Mouse (Mus musculus) embryo, embryonic 9.5 days (tissue): ENCODE measurements around the gene Fgfr2.

Source experiments
- DNase-seq: peaks from one replicate; pipeline ENCODE4 v3.0.0-alpha.2; 2017; ENCODE audit errors: extremely low spot score

Gene Fgfr2

DNA sequence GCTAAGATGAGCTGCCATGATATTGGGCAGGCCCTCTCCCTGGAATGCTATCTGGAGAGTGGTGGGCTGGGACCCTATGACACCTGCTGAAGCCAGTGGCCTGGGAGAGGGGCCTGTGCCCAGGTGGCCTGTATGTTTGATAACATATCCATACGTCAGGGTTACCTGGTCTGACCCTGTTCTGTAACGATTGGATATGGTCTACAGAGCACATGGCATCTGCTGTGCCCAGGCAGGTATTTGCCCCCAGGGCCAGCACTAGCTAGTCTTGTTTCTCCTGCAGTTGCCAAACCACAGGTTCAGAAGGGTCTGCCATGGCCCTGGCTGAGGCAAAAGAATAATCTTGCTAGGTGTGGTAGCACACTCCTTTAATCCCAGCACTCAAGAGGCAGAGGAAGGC, 429.6 kb downstream of the Fgfr2 start:
- no peak for DNase-seq

DNA sequence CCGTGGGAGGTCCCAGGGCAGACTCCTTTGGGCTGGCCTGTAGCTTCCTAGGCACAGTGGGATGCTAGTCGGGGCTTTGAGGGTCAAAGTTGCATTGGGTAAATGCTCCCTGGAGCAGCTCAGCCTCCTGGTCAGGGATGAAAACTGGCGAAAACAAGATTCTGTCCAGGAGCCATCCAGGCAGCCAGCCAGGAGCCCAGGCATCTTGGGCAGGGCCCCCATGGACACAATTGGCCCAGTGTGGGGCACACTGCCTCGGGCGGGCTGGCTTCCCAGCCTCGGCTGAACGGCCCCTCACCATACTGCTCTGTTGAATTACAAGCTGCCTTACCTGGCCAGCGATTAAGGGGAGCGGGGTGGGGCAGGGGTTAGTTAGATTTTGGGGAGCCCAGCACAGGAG, 430.4 kb downstream of the Fgfr2 start:
- DNase-seq = no peak

DNA sequence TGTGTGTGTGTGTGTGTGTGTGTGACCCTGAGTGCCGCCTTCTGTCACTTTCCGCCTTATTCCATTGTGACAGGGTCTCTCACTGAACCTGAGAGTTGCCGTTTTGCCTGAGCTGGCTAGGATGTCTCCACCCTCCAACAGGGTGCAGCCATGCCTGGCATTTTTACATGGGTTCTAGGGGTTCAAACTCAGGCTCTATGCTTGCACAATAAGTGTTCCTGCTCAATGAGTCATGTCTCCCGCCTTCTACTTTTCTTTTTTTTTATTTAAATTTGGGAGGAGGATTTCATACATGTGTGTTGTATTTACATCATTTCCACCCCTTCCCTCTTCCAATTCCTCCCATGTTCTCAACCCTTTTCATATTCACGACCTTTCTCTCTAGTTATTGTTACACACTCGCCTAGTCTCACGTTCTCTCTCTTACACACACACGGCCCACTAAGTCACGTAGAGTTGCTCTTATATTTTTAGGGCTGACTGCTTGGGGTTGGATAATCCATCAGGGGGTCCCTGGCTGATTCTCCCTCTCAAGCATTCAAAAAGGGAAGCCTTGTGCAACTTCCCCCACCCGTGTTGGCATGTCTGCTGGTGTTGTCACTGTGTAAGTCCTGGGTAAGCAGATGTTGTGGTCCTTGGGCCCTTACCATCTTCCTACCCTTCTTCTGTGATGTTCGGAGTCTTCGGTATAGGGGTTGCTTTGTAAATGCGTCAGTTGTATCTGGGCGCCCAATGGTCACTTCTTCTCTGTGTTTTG, 432.3 kb downstream of the Fgfr2 start:
- DNase-seq = no peak

DNA sequence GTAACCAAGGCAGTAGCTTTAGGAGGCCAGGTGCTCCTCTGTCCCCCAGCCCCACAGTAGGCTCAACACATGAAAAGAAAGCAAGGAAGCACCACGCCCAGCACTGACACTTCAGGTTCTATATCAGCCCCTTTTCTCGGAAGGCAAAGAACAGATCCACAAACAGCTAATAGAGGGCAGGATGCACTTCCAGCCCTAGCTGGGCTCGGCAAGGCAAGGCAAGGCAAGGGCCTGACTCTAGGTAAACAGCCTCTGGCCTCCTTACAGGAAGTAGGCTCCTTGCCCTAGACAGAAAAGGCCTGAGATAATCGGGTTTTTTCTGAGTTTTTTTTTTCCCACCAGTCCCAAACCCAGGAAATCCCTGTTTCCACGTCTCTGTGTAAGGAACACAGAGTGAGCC, 433.4 kb downstream of the Fgfr2 start:
- DNase-seq = no peak

DNA sequence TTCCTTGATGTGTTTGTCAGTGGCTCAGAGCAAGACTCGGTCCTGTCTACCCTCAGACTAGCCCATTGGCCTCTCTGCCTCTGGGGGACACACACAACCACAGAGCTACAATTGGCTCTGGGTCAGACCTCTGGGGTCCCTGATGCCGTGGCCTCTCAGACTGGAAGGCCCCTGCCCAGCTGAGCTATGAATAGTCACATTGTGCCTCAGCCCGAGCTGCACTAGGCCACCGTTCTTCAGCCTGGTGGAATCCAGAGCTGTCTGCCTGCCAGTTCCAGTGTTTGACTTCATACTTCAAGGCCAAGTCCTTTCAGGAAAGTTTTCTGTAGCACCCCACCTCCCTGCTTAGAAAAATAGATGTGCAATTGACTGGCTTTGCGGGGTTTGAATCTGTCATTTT, 434.4 kb downstream of the Fgfr2 start:
- DNase-seq = no peak

DNA sequence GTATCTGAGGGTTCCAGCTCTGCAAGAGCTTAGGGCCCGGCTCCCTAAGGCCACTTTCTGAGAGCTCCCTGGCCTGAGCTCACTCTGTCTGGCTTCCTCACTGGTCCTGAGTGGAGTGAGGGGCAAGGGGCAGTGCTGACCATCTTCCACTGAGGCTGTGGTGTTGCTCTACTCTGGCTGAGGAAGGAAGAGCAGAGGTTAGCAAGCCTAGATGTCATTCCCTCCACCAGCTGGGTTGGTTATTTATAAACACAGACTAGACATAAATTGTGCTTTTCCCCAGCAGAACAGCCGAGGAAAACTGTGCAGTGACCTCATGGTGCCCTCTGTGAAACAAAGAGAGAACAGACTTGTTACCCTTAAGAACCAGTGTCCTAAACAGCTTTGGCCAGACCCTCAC, 435.3 kb downstream of the Fgfr2 start:
- DNase-seq = no peak

DNA sequence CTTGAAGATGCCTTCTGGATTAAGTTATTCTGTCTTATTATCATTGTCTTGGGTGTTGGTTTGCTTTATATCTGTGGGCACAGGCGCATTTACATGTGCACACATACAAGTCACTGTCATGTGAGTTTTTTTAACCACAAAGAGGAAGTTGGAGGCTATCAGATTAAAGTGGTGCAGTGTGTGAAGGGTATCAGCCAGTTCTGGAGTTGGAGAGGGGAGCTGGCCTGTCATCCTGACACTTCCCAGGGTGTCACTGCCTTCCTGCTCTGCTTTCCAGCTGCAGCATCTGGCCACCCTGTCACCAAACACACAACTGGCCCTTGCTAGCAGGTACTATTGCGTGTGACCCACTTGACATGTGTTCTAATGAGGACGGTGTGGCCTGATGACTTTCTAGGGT, 436.6 kb downstream of the Fgfr2 start:
- DNase-seq = no peak

DNA sequence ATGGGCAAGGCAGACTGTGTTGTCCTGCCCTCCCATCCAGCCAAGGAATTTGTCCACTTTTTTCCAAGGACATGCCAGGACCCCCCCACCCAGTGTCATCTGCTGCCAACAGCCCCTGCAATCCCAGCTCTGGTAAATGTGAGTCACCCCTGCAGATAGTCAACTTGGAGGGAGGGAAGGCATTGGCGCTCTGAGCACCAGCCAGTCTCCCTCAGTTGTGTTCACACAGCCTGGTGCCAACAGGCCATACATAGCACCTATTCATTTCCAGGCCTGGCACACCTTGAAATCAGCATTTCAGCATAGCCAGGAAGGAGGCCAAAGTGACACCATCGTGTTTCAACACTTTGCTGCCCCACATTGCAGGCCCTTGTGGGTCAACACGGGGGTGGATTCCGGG, 439.2 kb downstream of the Fgfr2 start:
- no peak for DNase-seq

DNA sequence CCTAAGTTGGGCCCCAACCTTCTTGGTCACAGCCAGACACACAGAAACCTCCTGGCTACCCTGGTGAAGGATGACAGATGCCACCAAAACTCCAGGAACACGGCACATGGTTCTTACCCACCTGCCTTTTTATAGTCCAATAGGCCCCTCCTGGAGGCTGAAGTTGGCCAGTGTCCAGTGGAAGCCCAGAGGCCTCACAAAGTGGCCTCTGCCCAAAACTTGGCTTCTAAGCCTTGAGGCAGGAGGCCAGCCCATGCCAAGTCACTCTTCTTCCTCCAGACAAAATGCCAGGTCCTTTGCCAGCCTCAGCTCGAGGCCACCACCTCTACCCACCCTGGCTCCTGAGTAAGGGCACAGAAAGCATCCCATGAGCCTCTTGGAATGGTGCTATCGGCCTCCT, 440.2 kb downstream of the Fgfr2 start:
- no peak for DNase-seq

DNA sequence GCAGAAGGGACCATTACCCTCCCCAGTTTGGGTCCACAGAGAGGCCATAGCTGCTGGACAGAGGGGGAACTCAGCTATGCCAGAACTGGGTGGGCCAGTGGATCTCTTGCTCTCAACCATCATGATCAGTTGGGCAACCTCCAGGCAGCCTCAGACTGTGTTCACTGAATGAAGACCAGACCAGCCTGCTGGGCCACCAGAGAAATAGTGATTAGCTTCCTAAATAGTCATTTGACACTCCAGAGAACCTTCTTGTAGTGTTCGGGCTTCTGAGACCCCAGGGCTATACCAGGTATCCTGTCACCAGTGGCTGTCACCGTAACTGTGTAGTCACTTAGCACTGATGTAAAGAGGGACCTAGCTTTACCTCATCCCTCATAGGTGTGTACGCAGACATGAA, 440.8 kb downstream of the Fgfr2 start:
- DNase-seq = no peak

DNA sequence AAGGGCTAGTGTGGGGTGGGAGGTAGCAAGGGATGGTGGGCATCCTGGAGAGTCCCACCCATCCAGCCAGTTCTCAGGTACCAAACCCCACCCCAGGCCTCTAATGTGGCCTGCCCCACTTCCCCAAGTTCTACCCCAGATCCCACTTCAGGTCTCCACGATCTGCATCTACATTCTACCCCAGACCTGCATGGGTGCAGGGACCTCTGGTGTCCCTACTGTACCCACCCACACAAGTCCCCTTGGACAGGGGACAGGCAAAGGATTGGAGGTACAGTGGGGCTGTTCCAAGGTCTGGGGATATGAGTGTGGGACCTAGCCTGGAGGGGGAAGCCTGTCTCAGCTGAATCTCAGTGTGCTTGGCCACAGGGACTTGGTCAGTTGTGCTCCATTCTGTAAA, 441.3 kb downstream of the Fgfr2 start:
- no peak for DNase-seq

DNA sequence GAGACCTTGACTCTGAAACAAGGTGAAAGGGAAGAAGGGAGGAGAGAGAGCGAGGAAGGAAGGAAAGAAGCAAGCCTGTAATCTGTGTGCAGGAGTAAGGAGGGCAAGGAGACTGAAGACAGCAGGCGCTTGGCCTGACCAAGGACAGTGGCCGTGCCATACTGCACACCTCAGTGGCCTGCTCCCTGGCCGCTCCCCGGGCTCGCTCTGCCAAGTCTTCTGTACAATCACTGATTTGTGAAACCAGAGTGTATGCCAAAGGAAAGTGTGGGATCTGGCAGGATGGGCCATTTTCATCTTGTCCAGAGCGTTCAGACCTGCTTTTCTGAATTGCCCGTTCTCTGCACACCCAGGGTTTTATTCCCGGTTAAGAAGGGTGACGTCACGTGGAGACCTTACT, 441.9 kb downstream of the Fgfr2 start:
- DNase-seq = no peak

DNA sequence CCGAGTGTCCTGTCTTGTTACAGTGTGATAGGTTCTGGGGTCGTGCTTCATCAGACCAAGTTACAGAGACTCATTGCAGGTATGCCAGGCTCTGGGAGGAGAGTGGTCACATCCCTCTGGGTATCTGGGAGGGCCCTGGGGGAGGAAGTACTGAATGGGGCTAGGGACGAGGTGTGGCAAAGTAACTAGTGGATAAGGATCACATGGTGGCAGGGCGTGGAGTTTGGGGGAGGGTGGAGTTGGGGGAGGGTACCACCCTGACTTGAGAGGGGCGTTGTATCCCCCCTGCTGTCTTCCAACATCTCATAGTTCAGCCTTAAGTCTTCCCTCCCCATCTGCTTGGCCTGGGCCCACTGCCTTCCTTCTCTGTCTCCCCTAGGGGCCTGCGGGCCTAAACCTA, 443.6 kb downstream of the Fgfr2 start:
- no peak for DNase-seq

DNA sequence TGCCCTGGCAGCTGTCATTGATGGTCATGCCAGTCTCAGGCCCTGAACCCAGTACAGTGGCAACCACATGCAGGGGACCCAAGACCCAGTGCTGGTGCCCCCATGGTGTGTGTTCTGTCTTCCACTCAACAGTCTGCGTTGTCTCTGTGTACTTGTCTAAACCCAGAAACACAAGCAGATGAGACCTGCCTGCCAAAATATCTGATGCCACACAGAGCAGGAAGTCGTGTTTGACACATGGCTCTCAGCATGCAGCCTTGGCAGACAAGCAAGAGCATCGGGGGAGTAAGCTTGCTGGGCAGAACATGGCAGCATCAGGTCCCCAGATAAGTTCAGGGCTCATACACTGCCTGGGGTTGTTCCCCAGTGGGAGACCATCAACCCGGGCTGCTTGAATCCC, 444.0 kb downstream of the Fgfr2 start:
- no peak for DNase-seq

DNA sequence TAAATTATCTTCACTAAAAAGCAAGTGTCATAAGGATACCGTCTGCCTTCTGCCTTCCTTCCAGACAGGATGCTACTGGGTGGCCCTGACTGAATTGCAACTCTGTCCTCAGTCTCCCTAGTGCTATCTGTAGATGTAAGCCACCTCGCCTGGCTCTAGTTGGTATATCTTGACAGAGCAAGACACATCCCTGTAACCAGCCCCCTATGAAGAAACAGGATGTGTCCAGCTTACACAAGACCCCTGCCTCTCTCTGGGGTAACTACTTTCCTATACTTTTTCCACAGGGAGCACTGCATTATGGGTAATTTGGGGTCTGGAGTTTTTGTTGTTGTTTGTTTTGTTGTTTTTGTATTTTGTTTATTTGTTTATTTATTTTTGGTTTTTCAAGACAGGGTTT, 447.2 kb downstream of the Fgfr2 start:
- no peak for DNase-seq

DNA sequence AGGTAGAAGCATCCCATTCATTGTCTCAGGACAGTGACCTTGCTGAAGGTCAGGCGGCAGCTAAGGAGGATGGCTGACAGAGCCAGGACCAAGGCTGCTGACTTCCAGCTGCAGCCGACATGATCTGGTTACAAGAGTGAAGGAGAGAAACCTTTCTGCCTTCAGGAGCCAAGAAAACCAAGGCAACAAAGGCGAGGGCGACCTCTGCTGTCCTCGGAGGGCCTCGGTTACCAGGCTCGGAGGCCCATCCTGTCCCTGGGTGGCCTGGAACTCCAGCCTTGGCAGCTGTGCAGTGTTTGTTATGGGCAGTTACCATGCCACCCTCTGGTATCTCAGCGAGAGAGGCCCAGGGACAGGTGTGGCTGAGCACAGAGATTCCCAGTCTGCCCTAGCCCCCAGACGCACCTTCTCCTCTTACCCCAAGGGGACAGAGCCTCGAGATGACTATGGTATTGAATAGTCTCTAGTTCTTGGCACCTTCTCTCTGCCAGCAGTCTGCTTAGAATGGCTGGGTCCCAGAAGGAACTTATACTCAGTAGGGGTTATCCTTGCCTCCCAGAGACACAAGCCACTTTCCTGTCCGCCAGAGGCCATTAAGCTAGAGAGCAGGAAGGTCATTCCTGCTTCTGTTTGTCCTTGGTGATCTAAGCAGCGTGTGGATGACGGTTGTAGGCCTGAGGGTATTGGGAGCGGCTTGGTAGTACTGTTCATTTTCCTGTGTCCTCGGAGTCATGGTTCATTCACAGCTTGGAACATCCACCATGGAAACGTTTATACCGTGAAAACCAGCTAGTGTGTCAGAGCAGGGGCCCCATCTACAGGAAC, 449.0 kb downstream of the Fgfr2 start:
- peak; percentile 24 for DNase-seq

DNA sequence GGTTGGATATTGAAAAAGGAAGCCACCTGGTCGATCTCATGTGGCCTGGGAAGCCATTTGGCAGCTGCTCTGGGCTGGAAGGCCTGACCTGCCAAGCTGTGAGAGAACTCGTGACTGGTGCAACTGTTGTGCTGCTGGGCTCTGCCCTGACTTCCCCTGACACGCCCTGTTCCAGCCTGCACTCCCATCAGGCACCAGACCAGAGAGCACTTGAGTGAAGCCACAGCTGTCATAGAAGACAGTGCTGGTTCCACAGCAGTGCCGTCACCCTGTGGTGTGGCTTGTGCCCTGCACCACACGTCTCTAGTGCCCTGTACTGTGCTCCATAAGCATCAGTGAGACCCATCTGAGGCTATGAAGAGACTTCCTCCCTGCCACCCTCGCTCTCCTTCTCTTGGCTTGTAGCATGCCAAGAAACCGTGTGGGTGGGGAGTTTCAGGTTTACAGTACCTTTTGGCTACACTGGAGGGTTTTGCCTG, 450.6 kb downstream of the Fgfr2 start:
- DNase-seq = no peak

DNA sequence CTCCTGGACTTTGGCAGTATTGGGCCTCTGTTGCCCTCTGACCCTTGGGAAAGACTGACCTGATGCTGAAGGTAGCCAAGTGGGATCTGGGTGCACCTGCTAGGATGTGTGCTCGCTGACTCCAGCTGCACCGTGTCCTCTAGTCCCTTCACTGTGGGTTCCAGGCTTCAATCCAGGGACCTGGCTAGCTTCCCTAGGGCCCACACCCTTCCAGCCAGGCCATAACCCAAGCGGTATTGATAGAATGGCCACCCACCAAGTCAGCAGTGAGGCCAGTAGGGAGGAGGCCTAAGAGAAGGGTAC, 452.3 kb downstream of the Fgfr2 start:
- no peak for DNase-seq

DNA sequence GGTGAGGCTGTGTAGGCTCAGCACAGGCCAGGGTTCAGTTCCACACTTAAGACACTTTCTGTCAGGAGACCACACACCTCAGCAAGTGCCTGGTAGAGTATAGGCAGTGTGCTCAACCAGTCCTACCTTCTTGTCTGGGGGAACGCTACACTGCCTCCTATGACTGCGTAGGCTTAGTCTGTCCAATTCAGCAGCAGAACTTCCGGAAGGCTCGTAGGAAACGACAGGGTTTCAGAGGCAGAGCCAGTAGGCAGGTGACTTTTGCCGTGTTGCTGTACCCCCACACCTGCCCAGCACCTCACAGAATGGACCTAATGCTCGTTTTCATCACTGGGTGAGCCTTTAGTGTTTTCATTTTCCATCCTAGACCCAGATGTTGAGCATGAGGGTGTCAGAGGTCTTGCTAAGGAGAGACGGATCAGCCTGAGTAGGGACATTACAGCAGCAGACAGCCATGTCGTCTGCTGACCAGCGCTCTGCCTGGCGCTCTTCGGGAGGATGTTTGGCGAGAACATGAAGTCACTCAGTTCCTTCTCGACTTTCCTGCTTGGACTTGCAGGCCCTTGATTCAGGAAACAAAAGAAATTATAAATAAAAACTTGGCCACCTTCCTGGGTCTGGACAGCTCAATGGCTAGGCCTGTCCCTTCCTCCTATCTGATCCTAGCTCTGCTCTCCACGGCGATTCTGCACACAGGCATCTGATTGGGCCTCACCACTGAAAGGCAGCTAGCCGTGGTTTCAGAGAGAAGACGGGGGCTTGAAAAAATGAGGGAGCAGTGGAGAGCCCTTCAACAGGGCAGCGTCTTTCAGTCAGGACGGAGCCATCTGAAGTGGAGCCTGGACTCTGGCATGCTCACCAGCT, 452.9 kb downstream of the Fgfr2 start:
- no peak for DNase-seq

DNA sequence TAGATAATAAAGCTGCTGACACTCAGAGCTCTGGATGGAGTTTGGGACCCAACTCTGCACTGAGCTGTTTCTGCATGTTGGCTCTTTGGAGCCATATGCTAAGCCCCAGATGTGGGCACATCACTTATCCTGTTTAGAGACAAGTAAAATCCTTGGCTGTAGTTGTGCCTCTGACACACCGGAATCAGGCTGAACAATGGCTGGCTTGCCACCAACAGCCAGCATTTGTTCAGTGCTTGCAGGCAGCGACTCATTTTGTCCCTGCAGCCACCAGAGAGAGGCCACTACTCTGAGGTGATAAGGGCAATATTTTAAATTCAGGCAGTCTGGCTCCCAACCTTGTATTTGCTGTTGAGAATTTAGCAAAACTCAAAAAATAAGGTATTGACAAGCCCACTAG, 454.5 kb downstream of the Fgfr2 start:
- DNase-seq = no peak

DNA sequence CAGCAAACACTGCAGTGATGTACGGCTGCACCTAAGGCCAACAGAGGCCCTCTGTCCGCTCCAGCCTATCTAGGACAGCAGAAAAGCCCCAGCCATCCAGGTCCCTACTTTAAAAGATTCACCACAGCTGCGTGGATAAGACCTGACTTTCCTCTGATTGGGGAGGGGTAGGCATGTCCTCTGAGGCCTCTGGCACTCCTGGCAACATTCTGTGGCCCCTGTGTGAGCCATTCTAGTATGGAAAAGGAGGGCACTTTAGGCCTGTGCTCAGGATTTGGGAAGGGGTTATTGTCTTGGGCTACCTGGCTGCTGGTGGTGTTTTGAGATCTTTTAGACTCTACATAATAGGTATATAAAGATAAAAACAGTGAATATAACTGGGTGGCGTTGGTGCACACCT, 456.6 kb downstream of the Fgfr2 start:
- no peak for DNase-seq

DNA sequence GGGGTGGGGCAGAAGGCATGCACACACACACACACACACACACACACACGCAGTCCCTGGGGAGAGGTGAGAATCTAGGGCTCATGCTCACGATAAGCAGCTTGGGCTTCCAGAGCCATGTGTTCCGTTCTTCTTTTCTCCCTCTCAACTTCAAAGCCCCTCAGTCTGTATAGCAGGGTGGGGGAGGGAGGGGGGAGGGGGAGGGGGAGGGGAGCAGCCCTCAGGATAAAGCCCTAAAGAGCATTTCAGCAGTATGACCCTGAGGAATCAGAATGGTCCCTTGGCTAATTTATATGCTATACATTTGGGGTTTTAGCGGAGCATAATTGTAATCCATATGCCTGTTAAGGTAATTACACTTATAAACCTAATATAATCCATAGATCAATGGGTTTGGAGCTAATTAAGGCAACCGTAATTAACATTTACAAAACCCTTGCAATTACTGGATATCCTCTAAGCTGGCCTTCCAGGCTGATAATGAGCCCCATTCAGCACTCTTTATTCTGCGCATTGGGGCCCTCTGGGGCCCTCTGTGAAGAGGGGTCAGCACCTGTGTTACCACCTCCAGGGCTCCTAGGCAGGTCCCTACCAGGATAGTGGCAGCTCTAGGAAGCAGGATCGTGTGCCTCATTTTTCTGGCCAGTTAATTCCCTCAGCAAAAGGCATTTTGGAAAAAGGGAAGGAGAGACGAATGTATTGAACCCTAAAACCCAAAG, 457.3 kb downstream of the Fgfr2 start:
- DNase-seq = no peak
